Mouse (Mus musculus) ES-Bruce4 (cell line): ENCODE measurements around the gene Ccdc24. TPM values are rescaled to one million over a fixed set of nuclear protein-coding genes. Genes with fewer than 3 reads are reported as not detected.
A peak's percentile ranks its signal among the peaks of the same experiment; 100 is the strongest.

ENCODE experiments used
- H3K27ac ChIP-seq: 2 replicates; pipeline ENCODE4 v1.5.1; 2012; ENCODE audit warnings: low read length, inconsistent platforms; ENCODE audit not compliant: insufficient read depth
- H3K27me3 ChIP-seq: 2 replicates; pipeline ENCODE4 v1.6.1; 2012; ENCODE audit warnings: mild to moderate bottlenecking, low read length, inconsistent platforms; ENCODE audit not compliant: control insufficient read depth, poor library complexity, insufficient read depth, severe bottlenecking
- H3K36me3 ChIP-seq: 2 replicates; pipeline ENCODE4 v1.6.1; 2012; ENCODE audit warnings: inconsistent platforms, mild to moderate bottlenecking, low read length, moderate library complexity; ENCODE audit not compliant: control insufficient read depth, poor library complexity, insufficient read depth, severe bottlenecking
- H3K4me1 ChIP-seq: one replicate; pipeline ENCODE4 v1.8.1; 2011; ENCODE audit warnings: low read length; ENCODE audit not compliant: control insufficient read depth, insufficient read depth
- H3K4me3 ChIP-seq: 2 replicates; pipeline ENCODE4 v1.5.1; 2011; ENCODE audit warnings: low read depth, mild to moderate bottlenecking, low read length
- H3K9ac ChIP-seq: 2 replicates; pipeline ENCODE4 v1.6.1; 2012; ENCODE audit warnings: low read depth, mild to moderate bottlenecking, inconsistent platforms; ENCODE audit not compliant: poor library complexity, severe bottlenecking
- H3K9me3 ChIP-seq: replicated peaks from 2 replicates; pipeline ENCODE4 v1.6.1; 2012; ENCODE audit warnings: mild to moderate bottlenecking, low read length, inconsistent platforms; ENCODE audit not compliant: control insufficient read depth, poor library complexity, insufficient read depth, severe bottlenecking
- CTCF ChIP-seq: IDR thresholded peaks from one replicate; pipeline ENCODE4 v1.8.1; 2011; ENCODE audit warnings: low read depth, low read length
- EP300 ChIP-seq: IDR thresholded peaks from 2 replicates; pipeline ENCODE4 v1.6.1; 2011; ENCODE audit warnings: low read depth, low read length; ENCODE audit not compliant: insufficient read depth
- POLR2A ChIP-seq: IDR thresholded peaks from one replicate; pipeline ENCODE4 v1.8.1; 2011; ENCODE audit warnings: low read length; ENCODE audit not compliant: insufficient read depth
- polyA plus RNA-seq: library from polyadenylated mRNA; stranded (reverse); fragments of >200 nt; gene quantifications from 2 replicates; pipeline ENCODE4 v1.2.4, GENCODE M21; 2011; ENCODE audit warnings: low read depth; ENCODE audit not compliant: missing spikeins, insufficient read depth, insufficient read length

Ccdc24 gene
- polyA plus RNA-seq, 1 experiment, result 3.8 TPM

- TF ChIP-seq POLR2A (no peak), EP300 (no peak), CTCF (no peak)
Measured at GRCm38 (mm10) chr4:117873615-117874014, 1.3 kb upstream of the Ccdc24 start.

DNA sequence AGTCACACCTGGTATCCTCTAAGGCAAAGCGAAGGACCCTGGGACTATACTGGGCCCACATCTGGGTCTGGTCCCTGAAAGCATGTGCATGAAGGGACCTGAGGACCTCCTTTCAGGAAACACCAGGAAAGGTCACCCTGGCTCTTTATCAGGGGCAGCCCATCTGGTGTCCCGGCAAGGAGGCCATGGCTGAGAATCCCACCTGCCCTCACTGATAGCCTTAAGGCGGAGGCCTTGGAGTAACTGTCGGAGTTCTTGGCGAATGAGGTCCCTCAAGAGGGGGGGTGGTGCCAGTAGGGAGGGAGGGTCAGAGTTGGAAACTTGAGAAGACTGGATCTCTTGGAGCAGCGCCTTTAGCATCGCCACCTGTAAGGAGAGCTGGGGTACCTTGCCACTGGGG is 570 bp downstream of the Ccdc24 start:
- Histone ChIP-seq H3K9me3 (no peaks in the 10 kb centered on the region), H3K4me3 (no peak overlapping the region), H3K36me3 (no peaks in the 10 kb centered on the region), H3K27me3 (no peaks in the 10 kb centered on the region), H3K4me1 (no peaks in the 10 kb centered on the region), H3K27ac (no peak overlapping the region), H3K9ac (no peak overlapping the region)
- TF ChIP-seq EP300 (no peak), CTCF (no peak), POLR2A (no peak)

More at GRCm38 (mm10) chr4:117873615-117874014, 1.3 kb upstream of the Ccdc24 start:
- Histone ChIP-seq H3K36me3 (no peaks in the 10 kb centered on the region), H3K27me3 (no peaks in the 10 kb centered on the region), H3K9ac (no peak overlapping the region), H3K4me1 (no peaks in the 10 kb centered on the region), H3K9me3 (no peaks in the 10 kb centered on the region), H3K27ac (no peak overlapping the region), H3K4me3 (no peak overlapping the region)

DNA sequence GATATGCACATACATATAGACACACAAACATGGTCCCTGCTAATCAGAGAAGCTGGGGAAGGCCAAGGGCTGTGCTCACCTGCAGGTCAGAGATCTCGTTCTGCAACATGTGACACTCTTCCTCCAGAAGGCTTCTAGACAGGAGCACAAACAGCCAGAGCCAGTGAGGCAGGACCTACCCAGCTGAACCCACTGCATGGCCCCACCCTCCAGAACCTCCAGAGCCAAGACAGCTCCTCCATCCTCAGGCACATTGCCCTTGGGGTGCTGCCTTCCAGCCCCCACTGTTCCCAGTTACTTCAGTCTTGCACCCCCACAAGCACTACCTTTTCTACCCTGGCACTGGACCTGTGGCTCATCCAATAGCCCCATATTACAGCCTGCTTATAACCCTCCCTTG is 1.9 kb downstream of the Ccdc24 start:
- Histone ChIP-seq H3K4me3 (no peak overlapping the region), H3K4me1 (no peaks in the 10 kb centered on the region), H3K36me3 (no peaks in the 10 kb centered on the region)

DNA sequence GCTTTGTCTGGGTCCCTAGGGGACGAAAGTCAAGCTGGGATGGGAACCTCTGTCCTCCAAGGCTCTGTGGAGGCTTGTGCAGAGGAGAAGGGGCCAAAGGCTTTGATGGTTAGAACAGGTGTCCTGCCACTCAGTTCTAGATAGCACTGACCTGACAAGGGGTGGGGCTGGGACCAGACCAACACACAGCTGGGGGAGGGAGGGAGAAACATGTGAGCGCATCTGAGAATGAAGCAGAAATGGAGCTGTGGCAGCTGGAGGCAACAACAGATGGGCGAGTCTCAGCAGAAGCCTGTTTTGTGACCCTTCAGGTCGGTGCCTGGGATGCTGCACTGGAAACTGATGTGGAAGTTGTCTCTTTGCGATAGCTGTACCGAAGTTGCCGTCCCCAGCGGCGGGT is 3.0 kb downstream of the Ccdc24 start:
- TF ChIP-seq EP300, result no peak
- no peak overlapping the region for H3K27ac ChIP-seq
- no peaks in the 10 kb centered on the region for H3K4me1 ChIP-seq
- no peaks in the 10 kb centered on the region for H3K9me3 ChIP-seq
- H3K4me3 ChIP-seq, result no peak overlapping the region
- no peaks in the 10 kb centered on the region for H3K36me3 ChIP-seq
- H3K27me3 ChIP-seq, result no peaks in the 10 kb centered on the region
- H3K9ac ChIP-seq, result no peak overlapping the region

More for the DNA sequence above, 1.9 kb downstream of the Ccdc24 start:
- Histone ChIP-seq H3K9ac (no peak overlapping the region), H3K27me3 (no peaks in the 10 kb centered on the region), H3K9me3 (no peaks in the 10 kb centered on the region), H3K27ac (no peak overlapping the region)
- TF ChIP-seq EP300 (no peak), CTCF (no peak), POLR2A (no peak)

DNA sequence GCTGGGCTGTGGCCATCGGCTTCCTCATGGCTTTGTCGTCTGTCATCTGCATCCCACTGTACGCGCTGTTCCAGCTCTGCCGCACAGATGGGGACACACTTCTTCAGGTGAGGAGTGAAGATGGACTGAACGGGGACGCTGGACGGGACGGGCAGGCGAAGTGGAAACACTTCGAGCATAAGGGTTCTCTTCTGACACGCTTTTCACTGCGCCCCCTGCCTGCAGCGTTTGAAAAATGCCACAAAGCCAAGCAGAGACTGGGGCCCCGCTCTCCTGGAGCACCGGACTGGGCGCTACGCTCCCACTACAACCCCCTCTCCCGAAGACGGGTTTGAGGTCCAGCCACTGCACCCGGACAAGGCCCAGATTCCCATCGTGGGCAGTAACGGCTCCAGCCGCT is 4.5 kb downstream of the Ccdc24 start:
- H3K27me3 ChIP-seq, result no peaks in the 10 kb centered on the region
- no peaks in the 10 kb centered on the region for H3K9me3 ChIP-seq
- TF ChIP-seq EP300 (no peak), CTCF (peak; percentile 84)
- H3K4me1 ChIP-seq, result no peaks in the 10 kb centered on the region
- no peaks in the 10 kb centered on the region for H3K36me3 ChIP-seq
- H3K9ac ChIP-seq, result no peak overlapping the region
- H3K4me3 ChIP-seq, result no peak overlapping the region
- no peak overlapping the region for H3K27ac ChIP-seq

- H3K4me3 ChIP-seq, result no peak overlapping the region
- H3K36me3 ChIP-seq, result no peaks in the 10 kb centered on the region
- H3K27ac ChIP-seq, result no peak overlapping the region
- H3K27me3 ChIP-seq, result no peaks in the 10 kb centered on the region
- TF ChIP-seq POLR2A, result no peak
- no peak for TF ChIP-seq CTCF
- no peak for TF ChIP-seq EP300
- H3K9ac ChIP-seq, result no peak overlapping the region
- H3K4me1 ChIP-seq, result no peaks in the 10 kb centered on the region
- H3K9me3 ChIP-seq, result no peaks in the 10 kb centered on the region
Measured at GRCm38 (mm10) chr4:117867000-117867399, 5.4 kb downstream of the Ccdc24 start.
